Mouse (Mus musculus) activated CD4-positive, CD25-positive, alpha-beta regulatory T cell, adult 4 months (primary cell): Measurements from ENCODE around the gene Vash2. TPM values are rescaled to one million over a fixed set of nuclear protein-coding genes. Genes with fewer than 3 reads are reported as not detected.
"Not testable (repeated sequence)": the region's sequence is repeated elsewhere in the genome, so short reads cannot be mapped to it uniquely, and the experiment has no call there.

ENCODE experiments used
- ATAC-seq: one replicate; pipeline ENCODE4 v1.8.0; 2017
- polyA plus RNA-seq, 2 experiments: library from polyadenylated mRNA; unstranded; fragments of 100-300 nt; shearing (Covaris generic); gene quantifications; one replicate each; pipeline ENCODE4 v1.2.1; 2017

The Vash2 gene
- polyA plus RNA-seq, 2 experiments from 2014 or later = 0.15 to 0.30 TPM

DNA sequence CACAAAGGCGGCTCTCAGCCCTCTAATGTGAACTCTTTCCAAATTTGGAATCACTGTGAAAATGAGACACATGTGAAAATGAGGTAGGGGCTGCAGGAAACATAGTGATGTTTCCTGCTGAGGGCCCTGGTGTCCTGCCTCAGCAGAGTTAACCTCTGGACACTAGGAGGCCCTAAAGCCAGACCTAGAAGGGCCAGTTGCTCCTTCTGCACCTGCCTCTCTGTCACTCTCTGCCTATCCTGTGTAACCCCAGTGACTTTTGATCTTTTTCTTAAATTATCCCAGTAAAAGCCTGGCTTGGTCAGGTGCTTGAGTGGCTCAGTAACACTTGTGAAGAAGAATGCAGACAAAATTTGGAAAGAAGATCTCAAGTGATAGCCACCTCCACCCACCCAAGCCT lies 4.3 kb downstream of the Vash2 start:
- ATAC-seq = no peak

DNA sequence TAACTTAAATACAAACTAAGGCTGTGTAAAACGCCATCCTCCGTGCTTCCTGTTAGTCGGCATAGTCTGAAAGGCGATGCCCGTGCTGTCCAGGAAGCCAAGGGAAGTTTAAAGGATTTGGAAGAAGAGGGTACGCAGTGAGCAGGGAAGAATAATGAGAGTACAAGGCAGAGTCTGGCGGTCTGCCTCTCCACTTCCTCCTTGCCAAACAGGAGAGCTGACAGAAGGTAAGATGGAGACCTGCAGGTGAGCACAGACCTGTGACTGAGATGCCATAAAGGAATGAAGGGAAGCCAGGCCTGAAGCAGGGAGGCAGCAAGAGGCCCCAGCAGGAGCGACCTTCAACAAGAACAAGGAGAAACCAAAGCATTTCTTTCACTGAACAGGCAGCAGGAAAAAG lies 4.9 kb downstream of the Vash2 start:
- no peak for ATAC-seq

GRCm38 (mm10) chr1:190972612-190973192 lies 6.4 kb downstream of the Vash2 start:
- no peak for ATAC-seq

DNA sequence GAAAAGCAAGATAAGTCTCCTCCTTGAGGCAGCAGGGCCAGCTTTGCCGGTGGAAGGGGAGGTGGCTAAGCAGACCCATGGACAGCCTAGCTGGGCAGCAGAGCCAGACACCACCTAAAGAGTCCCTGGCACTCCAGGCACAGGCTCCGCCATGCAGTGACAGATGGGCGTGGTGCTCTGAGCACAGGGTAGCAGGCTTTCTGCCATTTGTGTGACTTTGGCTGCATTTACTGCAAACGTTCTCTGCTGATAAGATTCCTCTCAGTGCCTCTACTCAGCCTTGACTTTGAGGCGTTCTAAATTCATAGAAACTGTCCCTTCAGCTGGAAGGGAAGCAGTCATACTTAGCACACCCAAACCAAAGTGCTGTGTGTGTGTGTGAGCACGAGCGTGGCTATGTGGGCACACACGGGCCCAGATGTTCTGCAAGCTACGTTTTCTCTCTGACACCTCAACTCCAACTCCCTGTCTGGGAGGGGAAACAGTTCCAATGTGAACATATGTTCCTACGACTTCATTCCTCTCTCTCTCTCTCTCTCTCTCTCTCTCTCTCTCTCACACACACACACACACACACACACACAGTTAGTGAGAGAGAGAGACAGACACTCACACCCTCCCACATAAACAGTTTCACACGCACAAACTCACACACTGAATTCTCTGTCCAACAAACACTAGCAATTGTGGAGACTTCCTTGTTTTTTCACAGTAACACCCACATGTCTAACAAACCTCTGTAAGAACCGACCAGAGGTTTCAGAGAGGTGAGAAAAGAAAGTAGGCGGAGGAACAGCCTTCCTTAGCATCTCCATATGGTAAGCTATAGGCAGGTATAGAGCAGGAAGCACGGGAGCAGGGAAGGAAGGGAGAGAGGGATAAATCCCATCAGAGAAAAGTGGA lies 7.1 kb downstream of the Vash2 start:
- no peak for ATAC-seq

GRCm38 (mm10) chr1:190968010-190968409 lies 11.1 kb downstream of the Vash2 start:
- ATAC-seq = no peak

GRCm38 (mm10) chr1:190964992-190965780 lies 13.9 kb downstream of the Vash2 start:
- no peak for ATAC-seq

DNA sequence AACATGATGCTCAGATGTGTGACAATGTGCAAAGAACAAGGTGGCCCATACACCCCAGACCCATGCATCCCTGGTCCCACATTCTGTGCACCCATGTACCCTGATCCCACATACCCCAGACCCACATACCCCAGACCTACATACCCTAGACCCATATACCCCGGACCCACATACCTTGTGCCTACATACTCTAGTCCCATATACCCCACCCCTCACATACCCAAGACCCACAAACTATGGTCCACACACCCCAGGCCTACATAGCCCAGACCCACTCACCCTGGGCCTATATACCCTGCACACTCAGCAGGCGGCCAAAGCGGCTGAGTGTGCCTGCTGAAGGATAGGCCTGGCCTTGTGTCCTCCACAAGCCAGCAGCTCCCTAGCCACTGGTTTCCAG lies 16.3 kb downstream of the Vash2 start:
- ATAC-seq = no peak

DNA sequence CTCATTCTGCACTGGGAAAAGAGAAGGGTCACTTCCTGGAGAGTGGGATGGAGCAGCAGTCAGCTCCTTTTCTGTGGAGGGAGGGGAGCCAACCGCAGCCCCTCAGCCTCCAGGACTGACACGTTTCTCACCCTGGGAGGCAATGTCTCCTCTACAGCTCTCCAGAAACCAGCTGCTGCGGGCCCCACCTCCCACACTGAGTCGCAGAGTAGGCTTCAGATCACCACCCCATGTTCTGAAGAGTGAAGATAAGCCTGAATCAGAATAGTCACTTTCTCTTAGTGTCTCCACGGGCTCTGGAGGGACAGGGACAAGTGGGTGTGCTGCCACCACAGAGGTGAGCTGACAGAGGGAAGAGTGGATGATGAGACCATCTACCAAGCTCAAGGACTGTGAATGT lies 20.3 kb downstream of the Vash2 start:
- ATAC-seq = no peak

DNA sequence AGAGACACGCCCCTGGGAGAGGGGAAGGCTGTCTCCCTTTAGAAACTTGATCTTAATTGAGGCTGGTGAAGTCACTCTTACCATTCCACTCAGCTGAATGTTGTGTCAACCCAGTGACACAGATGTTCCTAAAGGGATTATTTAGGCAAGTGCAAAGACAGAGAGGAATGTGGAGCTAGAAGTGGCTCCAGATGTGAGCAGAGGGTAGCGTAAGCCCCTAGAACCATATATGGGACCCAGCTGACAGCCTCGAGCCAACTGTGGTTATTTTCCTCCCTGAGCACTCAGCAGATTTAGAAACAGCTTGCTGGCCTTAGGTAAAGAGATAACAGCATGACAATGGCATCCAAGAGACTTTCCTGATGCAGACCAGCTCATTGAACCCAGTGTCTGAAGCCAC lies 26.1 kb downstream of the Vash2 start:
- no peak for ATAC-seq

DNA sequence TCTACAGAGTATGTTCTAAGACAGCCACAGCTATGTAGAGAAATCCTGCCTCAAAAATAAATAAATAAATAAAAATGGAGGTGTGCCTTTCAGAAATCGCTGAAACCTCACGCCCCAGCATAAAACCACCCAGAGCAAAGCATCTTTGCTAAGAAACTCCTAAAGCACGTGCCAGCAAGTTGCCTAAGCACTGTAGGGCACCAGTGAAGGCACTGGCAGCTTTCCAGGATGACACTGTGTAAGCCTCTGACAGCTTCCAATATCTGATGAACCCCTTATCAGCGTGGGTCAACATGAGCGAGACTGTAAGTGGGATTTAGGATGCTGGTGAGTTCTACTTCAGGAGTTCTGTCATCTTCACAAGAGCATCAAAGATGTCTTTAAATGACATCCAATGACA lies 28.1 kb downstream of the Vash2 start:
- no peak for ATAC-seq

GRCm38 (mm10) chr1:190948846-190949245 lies 30.2 kb downstream of the Vash2 start:
- no peak for ATAC-seq

DNA sequence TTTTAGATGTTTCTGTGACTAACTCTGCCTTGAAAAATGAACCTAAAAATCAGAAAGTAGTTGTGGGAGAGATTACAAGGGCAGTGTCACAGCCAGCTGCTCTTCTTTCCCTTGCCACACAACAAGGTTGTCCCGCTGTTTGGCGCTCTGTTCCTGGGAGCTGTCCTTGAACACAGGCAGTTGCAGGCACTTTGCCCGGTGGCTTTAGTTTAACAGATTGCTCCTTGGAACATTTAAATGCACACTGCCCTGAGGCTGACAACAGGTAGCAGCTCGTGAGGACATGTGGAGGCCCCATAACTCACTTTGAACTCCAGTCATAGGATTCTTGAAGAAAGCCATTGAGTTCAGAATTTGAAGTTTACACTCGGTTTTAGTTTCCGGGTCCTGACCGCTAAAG lies 30.7 kb downstream of the Vash2 start:
- no peak for ATAC-seq

- no peak for ATAC-seq
Measured at GRCm38 (mm10) chr1:190947986-190948385, 31.1 kb downstream of the Vash2 start.

DNA sequence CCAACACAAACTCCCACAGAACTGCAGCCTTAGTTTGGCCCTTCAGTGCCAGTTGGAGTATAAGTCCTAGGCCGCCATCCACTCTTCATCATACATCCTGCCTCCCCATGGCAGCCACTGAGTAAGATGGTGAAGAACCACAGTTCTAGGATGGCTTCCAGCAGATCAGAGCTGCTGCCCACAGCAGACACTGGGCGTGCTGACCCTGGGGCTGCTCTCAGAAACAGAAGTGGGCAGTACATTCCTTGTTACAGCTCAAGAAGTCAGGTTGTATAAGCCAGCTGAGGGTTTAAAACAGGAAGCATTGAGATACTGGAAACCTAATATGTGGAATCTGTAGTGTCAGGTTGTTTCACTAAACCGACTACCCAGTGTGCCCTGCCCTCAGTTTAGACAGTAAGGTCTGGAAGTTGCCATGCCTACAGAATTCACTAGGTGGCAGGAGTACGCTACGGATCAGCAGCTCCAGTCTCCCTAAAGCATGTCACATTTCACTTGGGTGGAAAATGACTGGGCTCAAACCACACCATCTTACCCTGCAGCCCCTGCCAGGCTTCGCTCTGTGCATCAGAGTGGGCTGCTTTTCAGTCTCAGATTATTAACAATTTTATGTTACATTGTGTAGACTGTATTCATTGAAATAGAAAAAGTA lies 34.9 kb downstream of the Vash2 start:
- ATAC-seq = peak; percentile 88

GRCm38 (mm10) chr1:190939803-190940202 lies 39.3 kb downstream of the Vash2 start:
- ATAC-seq = no peak

GRCm38 (mm10) chr1:190930181-190930580 lies 48.9 kb downstream of the Vash2 start:
- no peak for ATAC-seq

GRCm38 (mm10) chr1:190929010-190929695 lies 49.9 kb downstream of the Vash2 start:
- ATAC-seq = peak; percentile 26

GRCm38 (mm10) chr1:190928370-190929009 lies 50.6 kb downstream of the Vash2 start:
- peak; percentile 95 for ATAC-seq

DNA sequence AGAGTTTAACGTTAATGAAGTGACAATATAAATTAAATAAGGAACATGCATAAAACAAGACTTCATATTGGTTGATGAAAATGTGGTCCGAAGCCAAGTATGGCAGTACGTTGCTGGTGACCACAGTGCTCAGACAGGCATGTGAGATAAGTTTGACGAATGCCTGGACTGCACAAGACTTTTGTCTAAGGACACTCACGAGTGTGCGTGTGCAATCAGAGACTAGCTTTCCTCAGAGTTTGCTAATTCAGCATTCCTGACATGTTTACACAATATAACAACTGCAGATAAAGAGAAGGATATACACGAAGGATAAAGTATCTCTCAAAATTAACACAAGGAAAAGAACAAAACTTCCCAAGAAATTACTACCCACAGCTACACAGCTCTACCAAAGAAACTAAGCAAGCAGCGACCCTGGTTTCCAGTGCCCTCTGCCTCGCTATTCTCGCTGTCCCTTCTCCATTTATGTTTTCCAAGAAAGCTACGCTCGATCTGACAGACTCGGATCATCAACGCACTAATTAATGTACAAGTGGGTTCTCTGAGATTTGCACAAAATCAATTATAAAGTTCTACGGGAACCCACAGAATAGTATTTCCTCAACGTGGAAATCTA lies 51.2 kb downstream of the Vash2 start:
- no peak for ATAC-seq

GRCm38 (mm10) chr1:190927311-190927710 lies 51.8 kb downstream of the Vash2 start:
- ATAC-seq = no peak

DNA sequence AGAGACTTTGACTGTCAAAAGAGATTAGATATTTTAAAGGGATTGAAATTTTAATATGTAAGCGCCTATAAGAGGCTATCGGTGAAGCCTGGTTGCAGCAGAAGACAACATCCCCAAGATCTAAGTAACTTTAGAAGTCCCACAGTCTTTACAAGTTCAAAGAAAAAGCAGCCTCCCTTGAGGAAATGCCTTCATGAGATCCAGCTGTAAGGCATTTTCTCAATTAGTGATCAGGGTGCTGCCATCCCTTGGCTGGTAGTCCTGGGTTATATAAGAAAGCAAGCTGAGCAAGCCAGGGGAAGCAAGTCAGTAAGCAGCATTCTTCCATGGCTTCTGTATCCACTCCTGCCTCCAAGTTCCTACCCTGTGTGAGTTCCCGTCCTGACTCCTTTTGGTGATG lies 54.3 kb downstream of the Vash2 start, which contains the start of gene Angel2:
Angel2 (plus strand) TSS at position 301 of the 400 bp plus-strand sequence.
- ATAC-seq = not testable (repeated sequence)
